In the genomic region with DNA sequence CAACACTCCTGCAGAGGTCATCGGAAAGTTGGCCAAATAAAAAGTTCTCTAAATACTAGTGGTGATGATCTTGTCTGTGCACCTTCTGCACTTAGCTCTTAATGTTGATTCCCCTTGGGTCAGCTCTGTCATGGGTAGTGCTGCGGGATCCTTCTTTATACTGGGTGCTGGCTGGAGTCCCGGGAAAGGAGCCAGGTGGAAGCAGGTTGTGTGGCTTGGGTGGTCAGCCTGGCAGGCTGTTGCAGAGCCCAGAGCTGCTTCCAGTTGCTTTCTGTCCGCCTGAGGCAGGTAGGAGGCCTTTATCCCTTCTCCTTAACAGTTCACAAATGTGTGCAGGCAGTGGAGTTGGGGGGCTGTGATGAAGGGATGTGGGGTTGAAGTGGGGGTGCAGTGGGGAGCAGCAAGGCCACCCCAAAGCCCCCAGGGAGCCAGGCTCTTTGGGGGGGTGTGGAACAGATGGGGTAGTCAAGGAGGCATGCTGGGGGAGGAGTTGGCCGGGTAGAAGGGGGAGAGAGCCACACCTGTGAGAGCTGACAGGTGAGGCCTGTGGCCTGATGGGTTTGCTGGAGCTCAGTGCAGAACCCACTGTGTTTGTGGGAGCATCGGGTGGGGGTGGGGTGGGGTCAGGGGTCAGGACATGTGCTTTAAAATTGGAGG, we compare ENCODE assay signal across 11 mouse cellular contexts. TPM values are rescaled to one million over a fixed set of nuclear protein-coding genes. Genes with fewer than 3 reads are reported as not detected.
A peak's percentile ranks its signal among the peaks of the same experiment; 100 is the strongest.
DNase-seq lines count a peak whose midpoint lies in the region; ATAC-seq and TF ChIP-seq lines count a peak whose summit lies in the region.
"Had no signal": no experiment of that assay in that cellular context is flagged by ENCODE, and none has a peak within 500 bp of the region (broad histone marks: within the 10 kb centered on the region; RNA-seq: fewer than 3 reads in every experiment).

No protein-coding gene starts in this region.

- TF ChIP-seq CTCF in gastrocnemius, adult 2 months (IDR thresholded peaks at IDR 0.05), result no peak

- 61% methylated on average over 6 of the region's 6 CpGs for WGBS in limb, embryonic 15.5 days
- 73% methylated on average over 6 of the region's 6 CpGs for WGBS in limb, embryonic 10.5 days
- 46% methylated on average over 6 of the region's 6 CpGs for WGBS in liver, embryonic 15.5 days (ENCODE audit: insufficient replicate concordance)

- ATAC-seq in limb, embryonic 15.5 days (ENCODE audit: insufficient number of reproducible peaks, low FRiP score, low TSS enrichment, low read depth), result no peak
- no peak for ATAC-seq in liver, embryonic 15.5 days (ENCODE audit: insufficient read depth)
- ATAC-seq: midbrain, embryonic 15.5 days had no signal

- no peak overlapping the region for H3K9ac ChIP-seq in limb, embryonic 15.5 days
- H3K9ac ChIP-seq in liver, embryonic 15.5 days, result no peak overlapping the region
- H3K9ac ChIP-seq: limb, embryonic 12.5 days; midbrain, embryonic 15.5 days had no signal

- no peak overlapping the region for H3K4me3 ChIP-seq in gastrocnemius, adult 2 months
- no peak overlapping the region for H3K4me3 ChIP-seq in limb, embryonic 15.5 days
- no peak overlapping the region for H3K4me3 ChIP-seq in limb, embryonic 10.5 days
- H3K4me3 ChIP-seq in brown adipose tissue, adult 24 weeks (ENCODE audit: insufficient read depth, low read depth, low read length), result no peak overlapping the region
- no peak overlapping the region for H3K4me3 ChIP-seq in liver, embryonic 15.5 days (replicated peaks)
- H3K4me3 ChIP-seq: limb, embryonic 12.5 days; midbrain, embryonic 15.5 days had no signal

- H3K27ac ChIP-seq in gastrocnemius, adult 2 months, result peak overlapping the region; percentile 86
- H3K27ac ChIP-seq in limb, embryonic 15.5 days, result peak overlapping the region; percentile 43; the same call in 1 of the 2 replicates
- H3K27ac ChIP-seq in limb, embryonic 10.5 days, result no peak overlapping the region
- peak overlapping the region; percentile 79 for H3K27ac ChIP-seq in brown adipose tissue, adult 24 weeks (replicated peaks; ENCODE audit: low read depth, low read length)
- H3K27ac ChIP-seq in liver, embryonic 15.5 days (replicated peaks), result peak overlapping the region; percentile 66
- H3K27ac ChIP-seq: limb, embryonic 12.5 days; midbrain, embryonic 15.5 days had no signal

- no peaks in the 10 kb centered on the region for H3K36me3 ChIP-seq in limb, embryonic 15.5 days
- peaks cover 7% of the 10 kb centered on the region for H3K36me3 ChIP-seq in limb, embryonic 10.5 days
- peaks cover 3% of the 10 kb centered on the region for H3K36me3 ChIP-seq in liver, embryonic 15.5 days (replicated peaks)
- H3K36me3 ChIP-seq: midbrain, embryonic 15.5 days had no signal

- H3K27me3 ChIP-seq in limb, embryonic 15.5 days, result no peaks in the 10 kb centered on the region
- H3K27me3 ChIP-seq in limb, embryonic 10.5 days (ENCODE audit: low read depth, poor library complexity, severe bottlenecking), result no peaks in the 10 kb centered on the region
- no peaks in the 10 kb centered on the region for H3K27me3 ChIP-seq in liver, embryonic 15.5 days
- H3K27me3 ChIP-seq: limb, embryonic 12.5 days; midbrain, embryonic 15.5 days had no signal

- no peaks in the 10 kb centered on the region for H3K9me3 ChIP-seq in limb, embryonic 15.5 days
- H3K9me3 ChIP-seq in limb, embryonic 10.5 days (replicated peaks), result no peaks in the 10 kb centered on the region
- no peaks in the 10 kb centered on the region for H3K9me3 ChIP-seq in liver, embryonic 15.5 days (replicated peaks)
- H3K9me3 ChIP-seq: limb, embryonic 12.5 days; midbrain, embryonic 15.5 days had no signal

- intact Hi-C loops in gastrocnemius, adult 2 months (cut with DNase I), result no loop called here

- DNase-seq in gastrocnemius, adult 2 months, result no peak
- no peak for DNase-seq in gastrocnemius, postnatal 25 days
- no peak for DNase-seq in limb, embryonic 10.5 days (ENCODE audit: low spot score)
- DNase-seq in cerebellum, adult 9-10 months, result no peak
- DNase-seq in right cerebral cortex, adult 2 months (ENCODE audit: low spot score in 2 of 2), result no peak
- DNase-seq: cerebellum, postnatal 36 days had no signal

- H3K4me2 ChIP-seq in limb, embryonic 15.5 days, result no peak overlapping the region
- peak overlapping the region; percentile 37 for H3K4me2 ChIP-seq in liver, embryonic 15.5 days
- H3K4me2 ChIP-seq: limb, embryonic 12.5 days; midbrain, embryonic 15.5 days had no signal

- peaks cover 81% of the 10 kb centered on the region for H3K4me1 ChIP-seq in limb, embryonic 15.5 days
- peaks cover 64% of the 10 kb centered on the region for H3K4me1 ChIP-seq in limb, embryonic 10.5 days
- peaks cover 72% of the 10 kb centered on the region for H3K4me1 ChIP-seq in brown adipose tissue, adult 24 weeks (ENCODE audit: control insufficient read depth, insufficient read depth, insufficient read length, low read length)
- peaks cover 98% of the 10 kb centered on the region for H3K4me1 ChIP-seq in liver, embryonic 15.5 days (replicated peaks)

RNA-seq across cellular contexts. Expression of a gene that starts 5.8 kb away (rescaled TPM):
- 10 to 100 TPM; 12.6 to 25.4 TPM for total RNA-seq in gastrocnemius, adult 2 months (2021)
- 10 to 100 TPM; 16.8 to 17.8 TPM for total RNA-seq in gastrocnemius, postnatal 25 days (2021)
- 51.2 and 54.7 TPM in 2 replicates for polyA plus RNA-seq in limb, embryonic 15.5 days (2015; fragmentation: Nextera tagmentation; extraction: Ambion mirVana)
- 37.5 and 38.0 TPM in 2 replicates for polyA plus RNA-seq in limb, embryonic 10.5 days (2016; fragmentation: Nextera tagmentation; extraction: Ambion mirVana)
- polyA plus RNA-seq in brown adipose tissue, adult 24 weeks (2012; ENCODE audit: insufficient read depth, insufficient read length, missing spikeins), result 23.8 and 30.1 TPM in 2 replicates
- polyA plus RNA-seq in liver, embryonic 15.5 days (2015; fragmentation: Nextera tagmentation; extraction: Ambion mirVana), result 34.5 and 43.8 TPM in 2 replicates

RNA-seq across cellular contexts. Expression of a gene that starts 26.6 kb away (rescaled TPM):
- 1 to 10 TPM; 1.6 to 3.7 TPM for total RNA-seq in gastrocnemius, adult 2 months (2021)
- 1 to 10 TPM; 3.2 to 3.9 TPM for total RNA-seq in gastrocnemius, postnatal 25 days (2021)
- 2.6 and 3.6 TPM in 2 replicates for polyA plus RNA-seq in limb, embryonic 15.5 days (2015; fragmentation: Nextera tagmentation; extraction: Ambion mirVana)
- not detected in 2 replicates for polyA plus RNA-seq in limb, embryonic 10.5 days (2016; fragmentation: Nextera tagmentation; extraction: Ambion mirVana)
- polyA plus RNA-seq in brown adipose tissue, adult 24 weeks (2012; ENCODE audit: insufficient read depth, insufficient read length, missing spikeins), result not detected in 2 replicates
- 0.25 and 0.40 TPM in 2 replicates for polyA plus RNA-seq in liver, embryonic 15.5 days (2015; fragmentation: Nextera tagmentation; extraction: Ambion mirVana)

RNA-seq across cellular contexts. Expression of a gene that starts 29.9 kb away (rescaled TPM):
- under 1 TPM in 1 of 2 experiments, not detected in 1; 0.86 TPM for total RNA-seq in gastrocnemius, adult 2 months (2021)
- under 1 TPM in 1 of 2 experiments, not detected in 1; 0.46 TPM for total RNA-seq in gastrocnemius, postnatal 25 days (2021)
- polyA plus RNA-seq in limb, embryonic 15.5 days (2015; fragmentation: Nextera tagmentation; extraction: Ambion mirVana), result 1.5 and 1.6 TPM in 2 replicates
- 0.34 and 0.46 TPM in 2 replicates for polyA plus RNA-seq in limb, embryonic 10.5 days (2016; fragmentation: Nextera tagmentation; extraction: Ambion mirVana)
- polyA plus RNA-seq in brown adipose tissue, adult 24 weeks (2012; ENCODE audit: insufficient read depth, insufficient read length, missing spikeins), result not detected in 2 replicates
- polyA plus RNA-seq in liver, embryonic 15.5 days (2015; fragmentation: Nextera tagmentation; extraction: Ambion mirVana), result 0.70 and 0.85 TPM in 2 replicates

RNA-seq across cellular contexts. Expression of a gene that starts 43.9 kb away (rescaled TPM):
- 10 to 100 TPM; 10.6 to 15.5 TPM for total RNA-seq in gastrocnemius, adult 2 months (2021)
- 10 to 100 TPM; 10.6 to 10.7 TPM for total RNA-seq in gastrocnemius, postnatal 25 days (2021)
- polyA plus RNA-seq in limb, embryonic 15.5 days (2015; fragmentation: Nextera tagmentation; extraction: Ambion mirVana), result 28.3 and 28.7 TPM in 2 replicates
- 43.5 and 44.4 TPM in 2 replicates for polyA plus RNA-seq in limb, embryonic 10.5 days (2016; fragmentation: Nextera tagmentation; extraction: Ambion mirVana)
- 9.5 and 9.8 TPM in 2 replicates for polyA plus RNA-seq in brown adipose tissue, adult 24 weeks (2012; ENCODE audit: insufficient read depth, insufficient read length, missing spikeins)
- polyA plus RNA-seq in liver, embryonic 15.5 days (2015; fragmentation: Nextera tagmentation; extraction: Ambion mirVana), result 12.0 and 13.1 TPM in 2 replicates
